Mouse (Mus musculus): ENCODE results near the gene Nprl2. TPM values are rescaled to one million over a fixed set of nuclear protein-coding genes. Genes with fewer than 3 reads are reported as not detected.

The Nprl2 gene
- total RNA-seq, 2 experiments from 2014 or later: 10.0 to 12.7 TPM

GRCm38 (mm10) chr9:107575579-107576356, 33.7 kb downstream of the Nprl2 start:
- no peak for DNase-seq (ENCODE audit: low spot score in 2 of 2)

DNA sequence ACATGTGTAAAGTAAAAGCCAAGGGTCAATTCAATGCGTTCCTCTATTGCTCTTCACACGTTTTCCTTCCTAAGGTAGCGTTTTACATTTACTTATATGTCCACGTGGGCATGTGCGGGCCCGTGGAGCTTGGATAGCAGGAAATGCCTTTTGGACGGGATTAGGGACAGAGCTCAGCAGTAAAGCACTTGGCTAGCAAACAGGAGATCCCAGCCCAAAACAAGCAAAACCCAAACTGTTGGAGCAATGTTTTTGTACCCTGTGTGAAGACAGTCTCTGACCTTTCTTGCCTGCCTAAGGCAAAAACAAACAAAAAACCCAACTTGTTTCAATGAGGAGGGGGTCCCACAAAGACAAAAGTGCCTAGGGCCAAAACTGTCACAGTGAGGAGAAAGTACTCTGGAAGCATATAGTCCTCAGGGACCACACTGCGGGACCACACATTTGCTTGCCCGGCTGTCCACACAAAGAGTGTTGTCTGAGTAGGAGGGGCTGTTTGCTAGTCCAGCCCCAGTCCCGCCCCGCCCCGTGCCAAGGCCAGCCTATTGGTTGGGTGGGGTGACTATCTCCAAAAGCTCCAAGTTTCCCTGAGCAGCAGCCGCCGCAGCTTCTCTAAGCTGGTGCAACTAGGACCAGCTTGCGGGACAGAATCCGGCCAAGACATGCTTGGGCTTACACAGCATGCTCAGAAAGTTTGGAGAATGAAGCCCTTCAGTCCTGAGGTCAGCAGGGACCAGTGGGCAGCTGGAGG, 34.5 kb downstream of the Nprl2 start, which contains the start of gene Hyal1:
Hyal1 (plus strand) TSS at position 571 of the 751 bp plus-strand sequence.
- DNase-seq (ENCODE audit: low spot score in 2 of 2): peak; percentile 73 to 88

- no peak for DNase-seq (ENCODE audit: low spot score in 2 of 2)
Measured at GRCm38 (mm10) chr9:107577871-107578270, 35.8 kb downstream of the Nprl2 start.

GRCm38 (mm10) chr9:107578587-107578986, 36.6 kb downstream of the Nprl2 start, which contains the start of gene Naa80:
Gene Naa80, plus strand, starts transcription at chr9:107578887.
- no peak for DNase-seq (ENCODE audit: low spot score in 2 of 2)

DNA sequence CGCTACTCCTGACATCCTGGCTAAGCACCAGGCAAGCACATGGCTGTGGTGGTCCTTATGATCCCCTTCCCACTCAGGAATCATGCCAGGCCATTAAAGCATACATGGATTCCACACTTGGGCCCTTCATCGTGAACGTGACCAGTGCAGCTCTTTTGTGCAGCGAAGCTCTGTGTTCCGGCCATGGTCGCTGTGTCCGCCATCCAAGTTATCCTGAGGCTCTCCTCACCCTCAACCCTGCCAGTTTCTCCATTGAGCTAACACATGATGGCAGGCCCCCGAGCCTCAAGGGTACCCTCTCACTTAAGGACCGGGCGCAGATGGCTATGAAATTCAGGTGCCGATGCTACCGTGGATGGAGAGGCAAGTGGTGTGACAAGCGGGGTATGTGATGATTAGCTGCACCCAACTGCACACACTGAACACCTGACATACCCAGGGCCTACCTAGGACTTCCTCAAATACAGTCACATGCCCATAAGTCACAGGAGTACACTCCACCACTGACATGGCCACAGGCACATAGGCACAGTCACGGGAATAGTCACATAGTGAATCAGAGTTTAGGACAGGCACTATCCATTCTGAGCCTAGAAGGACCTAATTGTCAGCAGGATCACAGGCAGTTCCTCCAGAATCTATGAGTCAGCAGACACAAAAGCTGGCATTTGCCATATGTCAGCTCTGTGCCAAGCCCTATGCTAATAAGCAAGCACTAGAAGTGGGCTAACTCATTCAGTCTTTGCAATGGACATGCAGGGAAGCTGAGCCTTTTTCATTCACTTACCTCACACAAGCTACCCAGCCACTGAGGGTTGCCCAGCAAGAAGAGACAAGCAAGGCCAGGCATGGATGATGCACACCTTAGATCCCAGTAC, 37.2 kb downstream of the Nprl2 start:
- DNase-seq (ENCODE audit: low spot score in 2 of 2): no peak

DNA sequence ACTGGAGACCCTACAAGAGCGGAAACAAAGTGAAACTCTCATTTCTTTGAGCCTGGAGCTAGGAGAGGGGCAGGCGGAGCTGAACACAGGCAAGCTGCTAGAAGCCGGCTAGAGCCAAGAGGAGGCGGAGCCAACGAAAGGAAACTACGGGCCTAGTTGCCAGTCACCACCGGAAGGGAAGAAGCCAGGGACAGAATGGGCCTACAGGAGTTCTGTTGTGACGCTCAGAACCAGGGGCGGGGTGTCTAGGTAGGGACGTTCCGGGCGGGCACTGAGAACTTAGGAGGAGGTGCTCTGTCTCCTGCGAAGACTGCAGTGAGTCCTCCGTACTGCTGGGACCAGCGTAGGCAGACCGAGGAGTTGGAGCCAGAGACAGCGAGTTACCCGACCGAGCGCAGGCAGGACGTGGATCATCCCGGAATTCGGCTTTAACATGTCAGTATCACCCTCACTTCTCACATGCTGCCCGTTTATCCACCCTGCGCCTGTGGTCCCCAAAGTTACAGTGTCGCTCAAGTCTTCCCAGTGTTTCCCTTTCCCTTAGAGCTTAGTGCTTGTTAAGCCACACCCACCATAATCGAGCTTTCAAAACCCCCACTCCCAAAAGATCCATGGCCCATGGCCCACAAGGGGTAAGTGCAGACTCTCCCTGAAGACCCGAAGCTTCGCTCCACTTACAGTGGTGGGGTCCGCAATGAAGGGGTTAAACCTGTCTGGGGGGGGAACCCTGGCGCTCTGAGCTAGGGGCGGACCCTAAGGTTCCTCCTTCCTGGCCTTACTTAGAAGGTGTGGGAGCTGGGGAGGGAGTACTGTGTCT, 38.7 kb downstream of the Nprl2 start, which contains the start of gene Hyal3:
Hyal3 (plus strand) TSS at position 318 of the 817 bp plus-strand sequence.
- peak; percentile 65 to 88 for DNase-seq (ENCODE audit: low spot score in 2 of 2)

GRCm38 (mm10) chr9:107581584-107581983, 39.6 kb downstream of the Nprl2 start:
- DNase-seq (ENCODE audit: low spot score in 2 of 2): no peak

DNA sequence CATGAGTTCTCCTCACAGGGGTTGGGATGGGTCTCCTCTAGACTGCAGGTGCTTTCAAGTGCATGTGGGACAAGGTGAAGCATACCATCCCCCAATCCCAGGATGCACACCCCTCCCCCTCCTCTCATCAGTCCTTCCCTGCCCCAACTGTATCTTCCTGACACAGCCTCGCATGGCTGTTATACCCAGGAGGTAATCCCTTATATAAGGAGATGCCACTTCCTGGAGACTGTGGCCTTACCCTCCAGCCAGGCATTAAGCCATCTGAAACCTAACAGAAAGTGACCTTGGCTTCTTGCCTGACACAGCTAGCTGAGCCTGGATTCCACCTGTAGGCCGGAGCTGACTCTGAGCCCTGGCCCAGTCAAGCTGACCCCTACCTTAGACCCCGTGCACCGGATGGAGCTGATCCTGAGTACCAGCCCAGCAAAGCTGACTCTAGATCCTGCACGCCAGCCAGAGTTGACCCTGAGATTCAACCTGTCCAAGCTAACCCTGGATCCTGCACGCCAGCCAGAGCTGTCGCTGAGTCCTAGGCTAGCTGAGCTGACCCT, 40.6 kb downstream of the Nprl2 start:
- DNase-seq (ENCODE audit: low spot score in 2 of 2): no peak

GRCm38 (mm10) chr9:107583174-107583573, 41.1 kb downstream of the Nprl2 start:
- no peak for DNase-seq (ENCODE audit: low spot score in 2 of 2)

- no peak for DNase-seq (ENCODE audit: low spot score in 2 of 2)
Measured at GRCm38 (mm10) chr9:107586504-107586903, 44.5 kb downstream of the Nprl2 start.

DNA sequence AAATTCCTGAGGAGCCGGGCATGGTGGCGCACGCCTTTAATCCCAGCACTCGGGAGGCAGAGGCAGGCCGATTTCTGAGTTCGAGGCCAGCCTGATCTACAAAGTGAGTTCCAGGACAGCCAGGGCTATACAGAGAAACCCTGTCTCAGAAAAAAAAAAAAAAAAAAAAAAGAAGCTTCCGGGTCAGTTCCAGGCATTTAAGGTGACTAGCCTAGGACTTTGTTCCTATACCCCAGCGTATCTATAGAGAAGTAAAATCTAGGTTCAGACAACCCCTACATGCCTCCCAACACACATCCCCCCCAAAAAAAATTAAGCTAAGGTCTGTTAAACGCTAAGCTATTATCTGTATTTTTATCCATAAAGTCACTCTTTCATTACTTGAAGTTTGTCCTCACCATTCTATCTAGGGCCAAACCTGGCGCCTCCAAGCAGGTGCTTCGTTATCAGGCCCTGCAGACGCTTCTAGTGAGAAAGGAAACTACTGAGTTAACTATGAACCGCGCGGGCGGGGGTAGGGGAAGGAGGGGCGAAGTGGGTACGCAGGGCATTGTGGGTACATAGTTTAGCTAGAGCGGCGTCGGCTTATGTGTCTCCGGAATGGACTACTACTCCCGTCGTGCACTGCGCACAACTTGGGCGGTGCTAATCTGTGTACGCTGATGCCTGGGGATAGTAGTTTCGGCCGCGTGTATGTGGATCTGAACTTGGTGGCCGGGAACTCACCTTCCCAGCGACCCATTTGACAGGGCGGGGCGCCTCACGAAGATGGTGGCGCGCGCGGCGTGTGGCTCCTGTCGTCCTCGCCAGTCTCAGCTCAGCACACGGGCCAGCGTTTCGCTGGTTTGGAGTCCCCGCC, 45.2 kb downstream of the Nprl2 start, which contains the start of gene Ifrd2:
Ifrd2 (plus strand) TSS at position 669 of the 859 bp plus-strand sequence.
- peak; percentile 77 to 95 for DNase-seq (ENCODE audit: low spot score in 2 of 2)

- no peak for DNase-seq (ENCODE audit: low spot score in 2 of 2)
Measured at GRCm38 (mm10) chr9:107587833-107588639, 46.0 kb downstream of the Nprl2 start.

DNA sequence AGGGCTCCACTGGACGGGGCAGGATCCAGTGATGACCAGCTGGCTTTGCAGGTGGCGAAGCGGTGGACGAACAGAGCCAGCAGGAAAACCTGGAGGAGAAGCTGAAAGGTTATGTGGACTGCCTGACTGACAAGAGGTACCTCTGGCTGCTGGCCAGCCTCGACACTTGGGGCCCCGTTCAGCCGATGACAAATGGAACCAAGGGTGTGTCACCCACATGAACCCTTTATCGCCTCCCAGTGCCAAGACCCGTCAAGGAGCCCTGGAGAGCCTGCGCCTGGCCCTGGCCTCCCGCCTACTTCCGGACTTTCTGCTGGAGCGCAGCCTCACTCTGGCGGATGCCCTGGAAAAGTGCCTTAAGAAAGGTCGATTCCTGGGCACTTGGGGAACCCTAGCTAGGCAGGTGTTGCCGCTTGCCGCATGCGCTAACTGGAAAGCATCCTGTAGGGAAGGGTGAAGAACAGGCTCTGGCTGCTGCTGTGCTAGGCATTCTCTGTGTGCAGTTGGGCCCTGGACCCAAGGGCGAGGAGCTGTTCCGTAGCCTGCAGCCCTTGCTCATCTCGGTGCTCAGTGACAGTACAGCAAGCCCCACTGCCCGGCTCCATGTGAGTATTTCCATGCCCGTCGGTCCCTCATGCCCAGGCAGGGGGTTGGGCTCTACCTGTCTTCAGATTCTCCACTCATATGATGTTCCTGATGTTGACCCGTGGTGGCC, 48.2 kb downstream of the Nprl2 start:
- DNase-seq (ENCODE audit: low spot score in 2 of 2): no peak

DNA sequence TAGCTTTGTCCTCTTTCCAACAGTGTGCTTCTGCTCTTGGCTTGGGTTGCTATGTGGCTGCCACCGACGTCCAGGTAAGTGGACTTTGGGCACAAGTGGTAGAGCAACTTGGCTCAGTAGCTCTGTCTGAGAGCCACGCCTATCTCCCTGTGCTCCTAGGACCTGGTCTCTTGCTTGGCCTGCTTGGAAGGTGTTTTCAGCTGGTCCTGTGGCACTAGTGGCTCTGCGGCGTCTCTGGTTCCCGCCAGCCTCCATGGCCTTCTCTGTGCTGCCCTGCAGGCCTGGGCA, 48.7 kb downstream of the Nprl2 start:
- no peak for DNase-seq (ENCODE audit: low spot score in 2 of 2)

- DNase-seq (ENCODE audit: low spot score in 2 of 2): no peak
Measured at GRCm38 (mm10) chr9:107593101-107593976, 51.3 kb downstream of the Nprl2 start.

GRCm38 (mm10) chr9:107594281-107595062, 52.4 kb downstream of the Nprl2 start:
- no peak for DNase-seq (ENCODE audit: low spot score in 2 of 2)

Data from gastrocnemius, postnatal 4 days (tissue).